Mouse (Mus musculus): ENCODE results near the gene Ntrk3.

DNA sequence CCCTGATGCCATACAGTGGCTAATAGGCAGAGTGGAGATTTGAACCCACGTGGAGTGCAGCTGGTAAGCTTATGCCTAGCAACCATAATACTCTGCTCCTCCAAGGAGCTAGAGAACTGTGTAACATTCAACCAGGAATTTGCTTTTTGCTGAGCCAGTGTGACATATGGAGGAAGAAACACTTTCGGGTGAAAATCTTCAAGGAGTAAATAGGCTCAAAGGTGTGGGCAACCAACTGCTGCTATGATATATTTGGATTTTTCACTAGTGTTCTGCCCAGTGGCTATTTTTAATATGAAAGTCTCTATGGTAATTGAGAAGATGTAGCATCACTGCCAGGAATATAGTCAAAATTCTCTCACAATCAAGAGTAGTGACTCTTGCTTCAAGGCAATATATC lies 409.5 kb downstream of the Ntrk3 start:
- TF ChIP-seq POLR2A (IDR thresholded peaks at IDR 0.05; ENCODE audit: low read depth, low read length) (no peak), CTCF (conservative IDR thresholded peaks at IDR 0.05; ENCODE audit: insufficient read depth, insufficient read length, low read depth, low read length) (no peak)
